Mouse (Mus musculus) heart, postnatal 14 days (tissue): ENCODE data around the gene 4930579F01Rik. TPM values are rescaled to one million over a fixed set of nuclear protein-coding genes. Genes with fewer than 3 reads are reported as not detected.

Source experiments
- DNase-seq, 2 experiments: peaks; one replicate each; pipeline ENCODE4 v3.0.0; 2021 to 2022
- intact Hi-C: fragments of 180-260 bp; cut with DNase I; formaldehyde crosslinking; loops from one replicate; pipeline ENCODE4 v1.15.1; 2025
- total RNA-seq, 2 experiments: library from RNA; stranded (reverse); gene quantifications; 2 replicates each; pipeline ENCODE4 v1.2.3; 2021

4930579F01Rik gene
- total RNA-seq, 2 experiments from 2014 or later = not detected

- DNase-seq = no peak
- intact Hi-C loops = no loop called here
These were observed 74.8 kb downstream of the 4930579F01Rik start for GRCm38 (mm10) chr3:138118831-138119230.

DNA sequence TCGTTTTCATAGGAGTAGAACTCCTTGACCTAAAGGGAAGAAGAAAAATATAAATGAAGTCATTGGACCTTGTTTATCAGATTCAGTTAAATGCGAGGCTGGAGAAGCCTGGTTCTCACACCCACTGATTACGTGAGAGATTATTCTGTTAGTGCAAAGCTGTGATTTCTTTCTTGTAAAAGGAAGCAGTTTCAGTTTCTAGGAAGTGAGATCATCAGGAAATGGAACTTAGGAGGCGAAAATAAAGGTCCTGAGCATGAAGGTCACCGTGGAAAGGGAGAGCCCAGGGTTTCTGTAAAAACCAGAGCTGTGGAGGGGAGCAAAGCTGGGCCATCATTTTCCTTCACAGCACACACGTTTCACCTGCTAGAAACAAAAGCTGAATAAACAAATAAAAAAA lies 75.2 kb downstream of the 4930579F01Rik start:
- no peak for DNase-seq
- intact Hi-C loops = no loop called here

DNA sequence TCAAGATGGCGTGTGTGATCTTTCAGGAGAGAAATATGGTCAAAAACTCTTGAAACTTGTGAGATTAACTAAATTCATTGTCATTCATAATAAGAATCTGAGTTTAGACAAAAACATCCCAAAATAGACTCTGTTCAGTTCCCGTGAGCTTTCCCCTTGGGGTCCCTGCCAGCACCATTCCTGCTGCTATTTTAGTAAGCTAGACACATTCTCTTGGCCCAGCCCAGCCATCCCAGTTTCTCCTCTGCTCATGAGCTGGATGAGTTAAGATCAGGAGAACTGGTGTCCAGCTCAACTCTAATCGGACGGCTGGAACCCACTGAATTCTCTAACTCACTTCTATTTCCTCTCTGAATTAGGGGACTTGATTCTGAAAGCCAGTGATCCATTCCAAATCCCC lies 76.8 kb downstream of the 4930579F01Rik start:
- peak; percentile 59 to 74 for DNase-seq
- intact Hi-C loops = no loop called here

- intact Hi-C loops = no loop called here
- DNase-seq = no peak
These were observed 79.5 kb downstream of the 4930579F01Rik start for GRCm38 (mm10) chr3:138114106-138114505.

Other genes with a start within 250 kb of the 4930579F01Rik start
- 1 to 10 TPM; 3.8 to 5.0 TPM for gene Dapp1, start 212.3 kb downstream of the 4930579F01Rik start, total RNA-seq
- gene 1110002E22Rik, start 128.8 kb downstream of the 4930579F01Rik start, total RNA-seq = 10 to 100 TPM; 51.9 to 53.7 TPM
- under 1 TPM; 0.85 to 0.93 TPM for gene Gm5105, start 126.4 kb downstream of the 4930579F01Rik start, total RNA-seq
- gene Trmt10a, start 50.4 kb downstream of the 4930579F01Rik start, total RNA-seq = 1 to 10 TPM; 1.6 to 3.4 TPM
- 1 to 10 TPM; 5.8 to 6.9 TPM for gene Mttp, start 48.9 kb downstream of the 4930579F01Rik start, total RNA-seq
- under 1 TPM in 1 of 2 experiments, not detected in 1; 0.57 TPM for gene Adh7, start 23.9 kb upstream of the 4930579F01Rik start, total RNA-seq
- 10 to 100 TPM; 43.1 to 64.6 TPM for gene Adh1, start 67.2 kb upstream of the 4930579F01Rik start, total RNA-seq
- not detected for gene Adh6a, start 119.5 kb upstream of the 4930579F01Rik start, total RNA-seq
- 1 to 10 TPM; 1.2 to 1.8 TPM for gene Adh6b, start 147.9 kb upstream of the 4930579F01Rik start, total RNA-seq
- not detected for gene Adh4, start 221.6 kb upstream of the 4930579F01Rik start, total RNA-seq
- 10 to 100 TPM; 92.8 to 94.1 TPM for gene Adh5, start 249.3 kb upstream of the 4930579F01Rik start, total RNA-seq